Mouse (Mus musculus) kidney, postnatal 36 days (tissue): ENCODE measurements around the gene Vps11.
"Not testable (repeated sequence)": the region's sequence is repeated elsewhere in the genome, so short reads cannot be mapped to it uniquely, and the experiment has no call there.

Experiments used
- DNase-seq, 2 experiments: peaks; one replicate each; pipeline ENCODE4 v3.0.0; 2021 to 2022; ENCODE audit warnings: mixed read lengths in 2 of 2

The Vps11 gene

DNA sequence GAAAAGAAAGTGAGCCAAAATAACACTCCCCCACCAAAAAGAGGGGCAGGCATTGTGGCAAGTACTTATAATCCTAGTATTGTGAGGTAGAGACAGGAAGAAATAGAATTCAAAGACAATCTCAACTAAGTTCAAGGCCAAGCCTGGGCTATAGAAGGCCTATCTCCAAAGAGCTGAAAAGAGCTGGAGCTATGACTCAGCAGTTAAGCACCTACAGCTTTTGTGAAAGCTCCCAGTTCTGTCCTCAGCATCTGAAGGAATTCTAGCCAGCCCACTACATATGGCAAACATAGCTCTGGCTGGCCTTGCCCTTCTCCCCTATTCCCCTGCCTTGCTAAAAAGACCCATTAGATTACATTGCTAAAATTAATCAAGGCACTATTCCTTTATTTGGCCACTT is 11.9 kb upstream of the Vps11 start:
- no peak for DNase-seq

DNA sequence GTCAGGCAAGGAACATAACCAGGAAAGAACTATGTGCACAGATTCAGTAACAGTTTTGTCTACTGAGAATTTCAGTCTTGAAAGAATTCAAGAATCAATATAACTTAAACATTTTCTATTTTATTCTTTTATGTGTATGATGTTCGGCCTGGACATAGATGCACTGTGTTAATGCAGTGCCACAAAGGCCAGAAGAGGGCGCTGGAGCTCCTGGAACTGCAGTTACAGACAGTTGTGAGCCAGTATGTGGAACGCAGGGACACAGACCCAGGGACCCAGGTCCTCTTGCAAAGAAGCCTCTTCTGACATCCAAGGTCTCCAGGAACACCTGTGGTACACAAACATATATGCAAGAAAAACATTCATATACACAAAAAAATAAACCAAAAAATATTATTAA is 3.0 kb upstream of the Vps11 start:
- DNase-seq, result peak; percentile 38 to 77

DNA sequence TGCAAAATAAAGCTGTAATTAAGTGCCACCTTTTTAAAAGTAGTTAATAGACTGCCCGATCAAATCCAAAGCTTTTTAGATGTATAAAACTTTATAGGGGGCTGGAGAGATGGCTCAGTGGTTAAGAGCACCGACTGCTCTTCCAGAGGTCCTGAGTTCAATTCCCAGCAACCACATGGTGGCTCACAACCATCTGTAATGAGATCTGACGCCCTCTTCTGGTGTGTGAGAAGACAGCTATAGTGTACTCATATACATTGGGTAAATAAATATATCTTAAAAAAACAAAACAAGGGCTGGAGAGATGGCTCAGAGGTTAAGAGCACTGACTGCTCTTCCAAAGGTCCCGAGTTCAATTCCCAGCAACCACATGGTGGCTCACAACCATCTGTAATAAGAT is 461 bp upstream of the Vps11 start:
- not testable (repeated sequence) for DNase-seq

DNA sequence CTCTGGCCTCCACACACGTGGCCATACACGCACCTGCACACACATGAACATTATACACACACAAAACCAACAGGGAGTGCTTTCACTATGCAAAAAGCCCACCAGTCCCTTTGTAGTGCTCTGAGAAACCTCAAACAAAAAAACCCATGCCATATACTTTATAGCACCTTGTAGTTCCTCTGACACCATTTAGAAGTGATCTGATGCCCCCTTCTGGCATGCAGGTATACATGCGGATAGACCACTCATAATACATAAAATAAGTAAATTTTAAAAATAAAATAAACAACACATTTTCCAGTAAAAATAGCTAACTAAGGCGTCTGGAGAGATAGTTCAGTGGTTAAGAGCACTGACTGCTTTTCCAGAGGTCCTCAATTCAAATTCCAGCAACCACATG is 4.3 kb downstream of the Vps11 start:
- peak in 1 of 2 experiments; percentile 23 for DNase-seq

DNA sequence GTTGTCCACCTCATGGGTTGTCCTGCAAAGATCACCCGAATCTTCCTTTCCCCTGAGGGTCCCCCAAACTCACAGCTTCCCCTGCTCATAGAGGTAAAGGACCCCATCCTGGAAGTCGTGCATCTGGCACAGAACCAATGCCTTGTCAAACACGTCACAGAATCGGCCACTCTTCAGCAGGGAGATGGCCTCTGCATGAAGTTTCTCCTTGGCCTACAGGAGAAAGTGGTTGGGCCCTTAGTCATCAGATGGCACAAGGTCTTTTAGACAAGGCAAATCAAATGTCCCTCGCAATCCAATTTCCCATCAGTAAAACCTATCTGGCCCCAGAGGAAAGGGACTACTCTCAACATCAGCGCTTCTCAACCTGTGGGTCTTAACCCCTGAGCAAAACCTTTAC is 8.3 kb downstream of the Vps11 start:
- no peak for DNase-seq

GRCm38 (mm10) chr9:44352337-44352736 is 9.1 kb downstream of the Vps11 start:
- DNase-seq, result no peak

- no peak for DNase-seq
Observed at GRCm38 (mm10) chr9:44351396-44351795, 10.1 kb downstream of the Vps11 start.

GRCm38 (mm10) chr9:44348546-44348945 is 12.9 kb downstream of the Vps11 start:
- DNase-seq, result no peak

DNA sequence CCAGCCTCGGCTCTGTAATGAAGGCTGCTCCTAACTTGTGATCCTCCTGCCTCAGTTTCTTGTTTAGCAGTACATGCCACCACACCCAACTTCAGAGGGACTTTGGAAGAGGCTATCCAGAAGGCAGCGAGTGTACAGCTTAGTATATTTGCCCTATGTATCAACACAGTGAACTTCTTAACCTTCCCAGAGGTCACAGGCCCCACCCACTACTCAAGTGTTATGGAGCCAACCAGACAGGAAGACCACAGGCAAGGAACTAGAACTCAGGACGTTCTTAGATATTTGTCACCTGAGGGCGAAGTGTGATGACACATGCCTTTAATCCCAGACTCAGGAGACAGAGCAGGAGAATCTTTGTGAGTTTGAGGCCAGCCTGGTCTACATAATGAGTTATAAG is 13.8 kb downstream of the Vps11 start:
- no peak for DNase-seq

DNA sequence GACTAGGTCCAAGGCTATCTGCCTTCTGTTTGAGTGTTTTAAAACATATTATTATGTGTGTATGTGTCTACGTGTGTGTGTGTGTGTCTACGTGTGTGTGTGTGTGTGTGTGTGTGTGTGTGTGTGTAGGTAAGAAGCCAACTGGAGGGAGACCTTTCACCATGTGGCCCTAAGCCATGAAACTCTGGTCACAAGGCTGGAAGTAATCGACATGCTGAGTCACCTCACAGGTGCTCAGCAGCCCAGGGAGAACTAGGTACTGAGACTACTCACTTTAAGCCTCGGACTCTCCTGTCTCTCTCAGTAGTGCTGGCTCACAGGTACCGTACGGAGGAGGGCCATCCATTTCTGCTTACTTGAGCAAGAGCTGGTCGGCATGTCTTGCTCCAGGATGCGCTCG is 14.3 kb downstream of the Vps11 start:
- peak in 1 of 2 experiments; percentile 32 for DNase-seq

GRCm38 (mm10) chr9:44345570-44346433 is 15.7 kb downstream of the Vps11 start:
- peak in 1 of 2 experiments; percentile 25 for DNase-seq

DNA sequence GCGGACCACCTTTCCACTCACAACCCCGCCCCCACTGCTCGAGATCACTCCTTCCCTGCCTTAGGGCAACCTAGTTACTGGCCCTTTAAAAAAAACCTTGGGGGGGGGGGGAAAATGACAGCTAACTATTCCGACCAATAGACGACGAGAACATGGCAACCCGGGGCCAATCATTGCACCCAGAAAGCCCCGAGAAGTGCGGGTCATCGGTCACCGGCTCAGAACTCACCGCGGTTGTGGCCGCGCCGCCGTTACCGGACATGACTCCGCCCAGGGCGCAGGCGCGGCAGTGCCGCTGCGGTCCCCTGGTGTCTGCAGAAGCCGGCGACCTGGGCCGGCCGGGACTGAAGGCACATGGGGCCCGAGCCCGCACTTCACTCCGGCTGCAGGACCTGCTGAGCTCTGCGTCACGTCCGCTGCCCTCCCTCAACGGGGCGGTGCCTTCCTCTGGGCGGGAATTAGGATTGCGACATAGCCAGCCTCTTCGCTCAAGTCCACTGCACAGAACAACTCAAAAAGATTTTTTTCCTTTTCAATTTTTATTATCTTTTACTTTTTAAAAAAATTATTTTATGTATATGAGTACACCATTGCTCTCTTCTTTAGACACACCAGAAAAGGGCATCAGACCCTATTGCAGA is 17.6 kb downstream of the Vps11 start, which contains the start of gene Hmbs:
TSS of gene Hmbs (minus strand) at position 448 of the 641 bp plus-strand sequence.
- DNase-seq, result peak; percentile 95

GRCm38 (mm10) chr9:44343290-44343689 is 18.2 kb downstream of the Vps11 start:
- DNase-seq, result peak in 1 of 2 experiments; percentile 16

DNA sequence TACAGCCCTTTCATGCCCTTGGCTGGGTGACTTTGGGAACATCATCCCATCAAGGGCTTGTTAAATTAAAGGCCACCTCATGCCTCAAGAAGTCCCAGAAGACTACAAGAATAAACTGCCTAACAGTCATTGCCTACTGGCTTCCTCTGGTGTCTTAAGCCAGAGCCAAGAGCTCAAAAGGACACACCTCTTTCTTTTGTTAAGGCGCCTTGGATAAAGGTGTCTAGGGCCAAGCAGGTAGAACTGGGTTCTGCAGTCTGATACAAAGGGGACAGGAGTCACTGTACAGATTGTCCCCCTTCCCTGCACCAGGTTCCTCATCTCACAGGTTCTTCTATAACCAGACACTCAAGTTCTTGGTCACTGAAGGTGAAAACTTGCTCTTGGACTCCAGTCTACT is 18.9 kb downstream of the Vps11 start:
- DNase-seq, result no peak

DNA sequence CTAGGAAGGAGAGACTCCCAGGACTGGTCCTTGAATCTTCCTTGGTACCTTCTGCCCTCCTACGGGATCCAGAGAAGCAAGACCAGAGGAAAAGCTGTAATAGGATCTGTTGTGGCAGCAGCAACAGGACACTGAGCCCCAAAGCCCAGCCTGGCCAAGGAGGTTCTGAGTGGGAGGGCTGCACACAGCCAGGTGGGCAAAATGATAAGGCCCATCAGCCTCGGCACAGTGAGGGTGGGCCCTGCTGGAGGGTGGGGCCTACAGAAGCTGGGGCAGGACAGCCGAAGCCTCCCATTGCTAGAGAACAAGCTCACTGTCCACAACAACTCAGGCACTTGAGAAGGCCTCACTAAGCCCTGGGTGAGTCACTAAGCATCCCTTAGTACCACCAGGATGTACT is 19.3 kb downstream of the Vps11 start:
- DNase-seq, result no peak

- no peak for DNase-seq
Observed at GRCm38 (mm10) chr9:44341487-44341886, 20.0 kb downstream of the Vps11 start.

GRCm38 (mm10) chr9:44338574-44338973 is 22.9 kb downstream of the Vps11 start:
- DNase-seq, result no peak

DNA sequence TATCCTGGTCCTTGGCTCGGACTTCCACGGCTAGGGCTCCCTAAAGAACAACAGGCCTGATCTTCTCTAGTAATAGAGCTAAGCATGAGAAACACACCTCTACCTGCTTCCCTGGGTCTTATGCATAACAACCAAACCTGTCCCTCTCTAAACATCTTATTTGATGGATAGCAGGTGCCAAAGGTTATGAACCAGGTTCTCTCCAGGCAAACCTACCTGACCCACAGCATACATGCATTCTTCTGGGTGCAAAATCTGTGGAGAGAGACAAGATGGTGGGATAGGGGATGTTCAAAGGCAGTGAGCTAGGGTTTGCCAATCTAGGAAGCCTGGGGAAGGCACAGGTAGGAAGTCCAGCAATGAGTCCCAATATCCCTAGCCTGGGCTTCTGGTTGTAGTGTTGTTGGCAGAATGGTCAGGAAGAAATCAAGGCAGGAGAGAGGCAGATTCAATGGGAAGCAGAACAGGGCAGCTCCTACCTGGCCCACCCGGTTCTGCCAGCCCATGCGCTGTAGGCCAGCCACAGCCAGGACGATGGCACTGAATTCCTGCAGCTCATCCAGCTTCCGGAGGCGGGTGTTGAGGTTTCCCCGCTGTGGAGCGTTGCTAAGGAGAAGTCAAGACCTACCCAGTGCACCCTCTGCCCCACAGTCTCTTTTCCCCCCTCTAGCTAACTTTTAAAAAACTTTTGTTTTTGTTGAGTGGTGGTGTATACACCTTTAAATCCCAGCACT is 23.9 kb downstream of the Vps11 start:
- DNase-seq, result no peak

- no peak for DNase-seq
Observed at GRCm38 (mm10) chr9:44336964-44337363, 24.5 kb downstream of the Vps11 start.

DNA sequence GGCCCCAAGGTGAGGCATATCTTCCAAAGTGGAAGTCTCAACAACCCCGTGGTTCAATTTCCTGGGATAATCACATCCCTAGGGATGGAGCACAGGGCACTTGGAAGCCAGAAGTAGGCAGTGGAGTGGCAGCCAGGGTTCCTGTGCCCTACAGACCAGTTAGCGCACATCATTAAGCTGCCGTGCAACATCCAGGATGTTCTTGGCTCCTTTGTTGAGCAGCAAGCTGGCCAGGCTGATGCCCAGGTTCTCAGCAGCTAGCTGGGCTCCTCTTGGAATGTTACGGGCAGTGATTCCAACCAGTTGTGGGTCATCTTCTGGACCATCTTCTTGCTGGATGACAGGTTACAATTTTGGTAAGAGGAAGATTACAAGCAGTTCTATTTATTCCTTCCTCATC is 25.0 kb downstream of the Vps11 start:
- DNase-seq, result not testable (repeated sequence)

DNA sequence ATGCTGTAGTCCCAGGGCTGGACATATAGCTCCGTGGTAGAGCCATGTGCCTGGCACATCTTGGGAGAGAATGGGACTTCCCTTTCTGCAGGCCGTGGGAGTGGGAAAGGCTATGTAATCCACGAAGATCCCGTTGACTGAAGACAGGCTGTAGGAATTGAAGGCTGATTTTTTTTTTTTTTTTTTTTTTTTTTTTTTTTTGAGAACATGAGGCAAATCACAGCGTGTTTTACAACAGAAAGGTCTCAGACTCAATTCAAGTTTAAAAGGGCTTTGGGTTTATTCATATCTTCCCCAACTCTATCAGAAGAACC is 25.4 kb downstream of the Vps11 start:
- DNase-seq, result no peak

- peak; percentile 37 to 46 for DNase-seq
Observed at GRCm38 (mm10) chr9:44335331-44336092, 26.0 kb downstream of the Vps11 start.
